ENCODE assay signal across 8 mouse cellular contexts in genomic region chr19:40658935-40659334, GRCm38 (mm10). TPM values are rescaled to one million over a fixed set of nuclear protein-coding genes. Genes with fewer than 3 reads are reported as not detected.
DNase-seq lines count a peak whose midpoint lies in the region; ATAC-seq lines count a peak whose summit lies in the region.

No protein-coding gene starts in this region.

- H3K4me2 ChIP-seq in heart, embryonic 11.5 days, result peak overlapping the region; percentile 84
- H3K4me2 ChIP-seq in midbrain, embryonic 11.5 days, result no peak overlapping the region

- H3K4me1 ChIP-seq in heart, embryonic 11.5 days (ENCODE audit: control insufficient read depth, insufficient read depth, low read length), result peaks cover 2% of the 10 kb centered on the region; the same call in 1 of the 2 replicates
- H3K4me1 ChIP-seq in midbrain, embryonic 11.5 days (ENCODE audit: control insufficient read depth, insufficient read depth, low read length), result no peaks in the 10 kb centered on the region
- peaks cover 22% of the 10 kb centered on the region for H3K4me1 ChIP-seq in midbrain, embryonic 10.5 days

- H3K27me3 ChIP-seq in heart, embryonic 11.5 days (ENCODE audit: control insufficient read depth, insufficient read depth, low read length), result no peaks in the 10 kb centered on the region
- no peaks in the 10 kb centered on the region for H3K27me3 ChIP-seq in midbrain, embryonic 11.5 days (ENCODE audit: control insufficient read depth, insufficient read depth, low read length)
- H3K27me3 ChIP-seq in midbrain, embryonic 10.5 days (ENCODE audit: low read depth, poor library complexity, severe bottlenecking), result peaks cover 16% of the 10 kb centered on the region

- 0 out of 2 replicates have a peak overlapping the region, but pooled peaks have one; percentile 40 for H3K4me3 ChIP-seq in heart, embryonic 11.5 days (ENCODE audit: low read depth, low read length)
- no peak overlapping the region for H3K4me3 ChIP-seq in midbrain, embryonic 11.5 days (ENCODE audit: low read depth, low read length)
- H3K4me3 ChIP-seq in midbrain, embryonic 10.5 days, result no peak overlapping the region

- no peak for DNase-seq in heart, adult 8-10 months (ENCODE audit: low spot score)
- peak; percentile 87 for DNase-seq in midbrain, embryonic 11.5 days (ENCODE audit: low spot score, missing footprints)
- DNase-seq in midbrain, embryonic 10.5 days (ENCODE audit: low spot score), result no peak
- peak; percentile 60 for DNase-seq in lung, postnatal 14 days
- DNase-seq in cerebellum, adult 8-10 months, result no peak
- no peak for DNase-seq in ovary, postnatal 36 days (ENCODE audit: low spot score)

- no peaks in the 10 kb centered on the region for H3K9me3 ChIP-seq in heart, embryonic 11.5 days (replicated peaks; ENCODE audit: control insufficient read depth, low read length)
- no peaks in the 10 kb centered on the region for H3K9me3 ChIP-seq in midbrain, embryonic 11.5 days (ENCODE audit: control insufficient read depth, low read length)
- H3K9me3 ChIP-seq in midbrain, embryonic 10.5 days (replicated peaks), result no peaks in the 10 kb centered on the region

- WGBS in heart, embryonic 11.5 days (ENCODE audit: insufficient replicate concordance), result 37% methylated on average over 5 of the region's 5 CpGs
- 57% methylated on average over 5 of the region's 5 CpGs for WGBS in midbrain, embryonic 11.5 days
- WGBS in midbrain, embryonic 10.5 days, result 53% methylated on average over 5 of the region's 5 CpGs

- H3K36me3 ChIP-seq in heart, embryonic 11.5 days (ENCODE audit: control insufficient read depth, insufficient read depth, low read length), result no peaks in the 10 kb centered on the region
- no peaks in the 10 kb centered on the region for H3K36me3 ChIP-seq in midbrain, embryonic 11.5 days (ENCODE audit: control insufficient read depth, insufficient read depth, low read length)
- no peaks in the 10 kb centered on the region for H3K36me3 ChIP-seq in midbrain, embryonic 10.5 days

- ATAC-seq in heart, embryonic 11.5 days (replicated peaks; ENCODE audit: insufficient number of reproducible peaks, low FRiP score, low TSS enrichment), result no peak
- no peak for ATAC-seq in midbrain, embryonic 11.5 days (ENCODE audit: low FRiP score)
- no peak for ATAC-seq in cerebellum, adult (ENCODE audit: insufficient number of reproducible peaks, low FRiP score, low TSS enrichment)

- H3K9ac ChIP-seq in heart, embryonic 11.5 days (ENCODE audit: low read depth, low read length), result no peak overlapping the region
- H3K9ac ChIP-seq in midbrain, embryonic 11.5 days (ENCODE audit: low read length), result no peak overlapping the region

- H3K27ac ChIP-seq in heart, embryonic 11.5 days (ENCODE audit: low read depth, low read length), result no peak overlapping the region
- H3K27ac ChIP-seq in midbrain, embryonic 11.5 days (ENCODE audit: low read depth, low read length), result no peak overlapping the region
- no peak overlapping the region for H3K27ac ChIP-seq in midbrain, embryonic 10.5 days (replicated peaks)

RNA-seq across cellular contexts. Expression of gene Entpd1, which starts 46.8 kb away (rescaled TPM):
- polyA plus RNA-seq in heart, embryonic 11.5 days (2014; fragmentation: Nextera tagmentation; extraction: Ambion mirVana), result 13.1 and 15.9 TPM in 2 replicates
- total RNA-seq in heart, adult 8-10 months (2022), result 10 to 100 TPM; 17.5 to 21.0 (median 19.8) TPM
- 7.2 and 9.2 TPM in 2 replicates for polyA plus RNA-seq in midbrain, embryonic 11.5 days (2014; fragmentation: Nextera tagmentation; extraction: Ambion mirVana)
- polyA plus RNA-seq in midbrain, embryonic 10.5 days (2016; fragmentation: Nextera tagmentation; extraction: Ambion mirVana), result 4.0 and 6.2 TPM in 2 replicates

RNA-seq across cellular contexts. Expression of gene Tctn3, which starts 46.9 kb away (rescaled TPM):
- 7.6 and 10.3 TPM in 2 replicates for polyA plus RNA-seq in heart, embryonic 11.5 days (2014; fragmentation: Nextera tagmentation; extraction: Ambion mirVana)
- 1 to 10 TPM; 4.6 to 7.9 (median 6.8) TPM for total RNA-seq in heart, adult 8-10 months (2022)
- 10.9 and 12.1 TPM in 2 replicates for polyA plus RNA-seq in midbrain, embryonic 11.5 days (2014; fragmentation: Nextera tagmentation; extraction: Ambion mirVana)
- 11.9 and 12.4 TPM in 2 replicates for polyA plus RNA-seq in midbrain, embryonic 10.5 days (2016; fragmentation: Nextera tagmentation; extraction: Ambion mirVana)

Comparison
In these comparisons a context has a peak if more than half of its experiments do, and no peak if none do; other contexts are left out.
1. DNase-seq: peak in midbrain, embryonic 11.5 days (single experiment) and lung, postnatal 14 days (single experiment); none in heart, adult 8-10 months (single experiment), midbrain, embryonic 10.5 days (single experiment), cerebellum, adult 8-10 months (single experiment) and ovary, postnatal 36 days (single experiment).